Mouse (Mus musculus): ENCODE results near the gene Gm45261. TPM values are rescaled to one million over a fixed set of nuclear protein-coding genes. Genes with fewer than 3 reads are reported as not detected.

The Gm45261 gene
- polyA plus RNA-seq, 1 experiment = not detected

GRCm38 (mm10) chr1:80440911-80441310 lies 20.3 kb downstream of the Gm45261 start:
- Histone ChIP-seq H3K4me1 (ENCODE audit: control insufficient read depth, insufficient read depth, insufficient read length, low read length) (no peaks in the 10 kb centered on the region), H3K4me3 (ENCODE audit: low read depth, low read length) (no peak overlapping the region), H3K27me3 (ENCODE audit: control insufficient read depth, insufficient read depth, low read length) (no peaks in the 10 kb centered on the region), H3K27ac (ENCODE audit: insufficient read depth, low read depth, low read length) (no peak overlapping the region), H3K36me3 (ENCODE audit: control insufficient read depth, insufficient read depth, low read length) (no peaks in the 10 kb centered on the region)
- TF ChIP-seq POLR2A (IDR thresholded peaks at IDR 0.05; ENCODE audit: low read depth, low read length) (no peak), CTCF (IDR thresholded peaks at IDR 0.05; ENCODE audit: extremely low read depth, insufficient read length, insufficient replicate concordance, low read depth, low read length) (no peak)
- 69% methylated on average over 2 of the region's 2 CpGs for whole genome bisulfite sequencing

DNA sequence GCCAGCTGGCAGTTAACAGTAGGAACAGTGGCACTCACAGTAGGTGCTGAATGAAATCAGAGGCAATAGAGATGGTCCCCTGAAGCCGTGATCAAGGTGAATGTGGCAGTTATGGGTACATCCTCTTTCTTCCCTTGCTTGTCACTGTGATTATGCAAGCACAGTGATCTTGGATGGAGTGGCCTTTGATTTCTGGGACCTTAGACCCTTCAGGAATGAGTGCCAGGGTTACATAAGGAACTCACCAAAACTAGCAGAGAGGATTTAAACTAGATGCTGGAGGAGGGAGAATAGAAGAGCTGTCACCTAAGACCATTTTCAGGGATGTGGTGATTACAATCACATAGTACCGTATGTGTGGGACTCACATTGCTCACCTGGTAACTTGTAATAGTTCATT lies 22.7 kb downstream of the Gm45261 start:
- H3K27ac ChIP-seq (ENCODE audit: insufficient read depth, low read depth, low read length) = no peak overlapping the region
- no peaks in the 10 kb centered on the region for H3K36me3 ChIP-seq (ENCODE audit: control insufficient read depth, insufficient read depth, low read length)
- H3K27me3 ChIP-seq (ENCODE audit: control insufficient read depth, insufficient read depth, low read length) = no peaks in the 10 kb centered on the region
- no peak for TF ChIP-seq CTCF (IDR thresholded peaks at IDR 0.05; ENCODE audit: extremely low read depth, insufficient read length, insufficient replicate concordance, low read depth, low read length)
- no peak for TF ChIP-seq POLR2A (IDR thresholded peaks at IDR 0.05; ENCODE audit: low read depth, low read length)
- H3K4me1 ChIP-seq (ENCODE audit: control insufficient read depth, insufficient read depth, insufficient read length, low read length) = no peaks in the 10 kb centered on the region
- no peak overlapping the region for H3K4me3 ChIP-seq (ENCODE audit: low read depth, low read length)
- WGBS = 83% methylated on average over 2 of the region's 2 CpGs

GRCm38 (mm10) chr1:80427946-80428345 lies 33.3 kb downstream of the Gm45261 start:
- Histone ChIP-seq H3K4me3 (ENCODE audit: low read depth, low read length) (no peak overlapping the region), H3K27me3 (ENCODE audit: control insufficient read depth, insufficient read depth, low read length) (no peaks in the 10 kb centered on the region), H3K27ac (ENCODE audit: insufficient read depth, low read depth, low read length) (no peak overlapping the region), H3K4me1 (ENCODE audit: control insufficient read depth, insufficient read depth, insufficient read length, low read length) (no peaks in the 10 kb centered on the region), H3K36me3 (ENCODE audit: control insufficient read depth, insufficient read depth, low read length) (no peaks in the 10 kb centered on the region)
- TF ChIP-seq CTCF (IDR thresholded peaks at IDR 0.05; ENCODE audit: extremely low read depth, insufficient read length, insufficient replicate concordance, low read depth, low read length) (no peak), POLR2A (IDR thresholded peaks at IDR 0.05; ENCODE audit: low read depth, low read length) (no peak)
- 32% methylated on average over 1 of the region's 1 CpGs for WGBS

DNA sequence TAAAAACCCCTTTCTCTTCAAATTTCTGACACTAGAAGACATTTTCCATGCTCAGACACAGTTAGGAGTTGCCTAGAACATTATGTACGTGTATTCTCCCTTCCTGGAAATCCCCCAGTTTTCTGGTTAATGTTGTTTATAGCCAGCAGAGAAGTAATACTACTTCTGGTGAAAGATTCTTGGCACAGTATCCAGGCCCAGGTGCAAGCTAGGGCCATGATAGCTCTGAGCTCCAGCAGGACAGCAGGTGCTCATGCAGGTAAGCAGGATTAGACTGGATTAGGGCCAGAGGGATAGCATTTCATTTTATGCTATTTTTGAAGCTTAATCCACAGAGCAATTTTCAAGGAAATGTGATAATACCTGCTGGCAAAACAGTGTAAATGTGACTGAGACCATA lies 33.8 kb downstream of the Gm45261 start:
- Histone ChIP-seq H3K4me3 (ENCODE audit: low read depth, low read length) (no peak overlapping the region), H3K27me3 (ENCODE audit: control insufficient read depth, insufficient read depth, low read length) (no peaks in the 10 kb centered on the region), H3K4me1 (ENCODE audit: control insufficient read depth, insufficient read depth, insufficient read length, low read length) (no peaks in the 10 kb centered on the region), H3K36me3 (ENCODE audit: control insufficient read depth, insufficient read depth, low read length) (no peaks in the 10 kb centered on the region), H3K27ac (ENCODE audit: insufficient read depth, low read depth, low read length) (no peak overlapping the region)
- 38% methylated on average over 1 of the region's 1 CpGs for WGBS
- TF ChIP-seq CTCF (IDR thresholded peaks at IDR 0.05; ENCODE audit: extremely low read depth, insufficient read length, insufficient replicate concordance, low read depth, low read length) (no peak), POLR2A (IDR thresholded peaks at IDR 0.05; ENCODE audit: low read depth, low read length) (no peak)

DNA sequence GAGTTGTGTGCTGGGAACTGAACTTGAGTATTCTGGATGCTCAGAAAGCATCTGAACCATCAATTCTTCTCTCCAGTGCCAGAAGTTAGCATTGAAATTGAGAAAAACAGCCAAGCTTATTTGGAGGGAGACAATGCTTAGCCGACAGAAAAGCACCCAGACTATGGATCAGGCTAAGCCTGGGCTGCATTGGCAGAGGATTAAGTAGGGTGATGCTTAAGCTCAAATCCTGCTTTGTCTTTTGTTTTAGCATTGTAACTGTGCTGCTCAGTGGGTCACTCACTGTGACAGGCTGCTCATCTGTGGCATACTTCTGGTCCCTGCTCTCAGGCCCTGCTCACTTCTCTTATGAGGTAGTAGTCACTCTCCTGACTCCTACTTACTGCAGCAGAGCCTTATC lies 36.6 kb downstream of the Gm45261 start:
- H3K27me3 ChIP-seq (ENCODE audit: control insufficient read depth, insufficient read depth, low read length) = no peaks in the 10 kb centered on the region
- WGBS = 71% methylated on average over 1 of the region's 1 CpGs
- TF ChIP-seq POLR2A (IDR thresholded peaks at IDR 0.05; ENCODE audit: low read depth, low read length) = no peak
- H3K4me3 ChIP-seq (ENCODE audit: low read depth, low read length) = no peak overlapping the region
- H3K4me1 ChIP-seq (ENCODE audit: control insufficient read depth, insufficient read depth, insufficient read length, low read length) = no peaks in the 10 kb centered on the region
- H3K36me3 ChIP-seq (ENCODE audit: control insufficient read depth, insufficient read depth, low read length) = no peaks in the 10 kb centered on the region
- H3K27ac ChIP-seq (ENCODE audit: insufficient read depth, low read depth, low read length) = no peak overlapping the region

DNA sequence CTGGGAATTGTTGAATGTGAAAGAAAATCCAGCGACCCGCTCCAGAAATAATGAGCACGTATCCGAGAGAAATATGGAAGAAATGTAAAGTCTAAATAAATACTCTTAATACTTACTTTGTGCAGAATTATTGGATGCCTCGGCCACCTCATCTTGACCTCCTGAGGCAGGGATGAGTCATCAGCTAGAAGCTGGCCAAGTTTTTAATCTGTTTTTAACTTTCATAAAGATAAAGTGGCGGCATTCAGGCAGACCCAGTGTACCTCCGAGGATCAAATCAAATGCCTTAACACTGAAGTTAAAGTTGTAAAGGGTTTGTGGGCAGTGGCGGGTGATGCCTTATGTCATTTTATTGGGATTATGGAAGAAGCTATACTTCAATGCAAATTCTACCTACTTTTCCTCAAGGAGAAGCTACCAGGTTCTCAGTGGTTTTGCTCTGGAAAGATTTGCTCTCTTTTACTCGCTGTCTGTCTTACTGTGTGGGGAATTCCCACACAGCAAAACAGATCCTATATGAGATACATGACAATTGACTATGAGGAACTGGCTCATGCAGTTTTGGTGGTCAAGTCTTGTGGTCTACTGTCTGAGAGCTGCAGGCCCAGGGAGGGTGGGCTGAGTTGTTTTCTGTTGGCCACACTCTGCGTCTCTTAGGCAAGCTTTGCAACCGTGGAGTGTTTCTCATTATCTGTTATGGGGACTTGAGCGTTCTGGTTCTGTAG lies 42.8 kb downstream of the Gm45261 start:
- Histone ChIP-seq H3K27me3 (ENCODE audit: control insufficient read depth, insufficient read depth, low read length) (no peaks in the 10 kb centered on the region), H3K27ac (ENCODE audit: insufficient read depth, low read depth, low read length) (no peak overlapping the region), H3K36me3 (ENCODE audit: control insufficient read depth, insufficient read depth, low read length) (no peaks in the 10 kb centered on the region), H3K4me3 (ENCODE audit: low read depth, low read length) (no peak overlapping the region), H3K4me1 (ENCODE audit: control insufficient read depth, insufficient read depth, insufficient read length, low read length) (no peaks in the 10 kb centered on the region; the same call in 1 of the 2 replicates)
- TF ChIP-seq CTCF (IDR thresholded peaks at IDR 0.05; ENCODE audit: extremely low read depth, insufficient read length, insufficient replicate concordance, low read depth, low read length) = no peak
- no peak for TF ChIP-seq POLR2A (IDR thresholded peaks at IDR 0.05; ENCODE audit: low read depth, low read length)
- WGBS = 48% methylated on average over 12 of the region's 12 CpGs

- 66% methylated on average over 5 of the region's 5 CpGs for WGBS
- H3K27ac ChIP-seq (ENCODE audit: insufficient read depth, low read depth, low read length) = no peak overlapping the region
- no peak for TF ChIP-seq CTCF (IDR thresholded peaks at IDR 0.05; ENCODE audit: extremely low read depth, insufficient read length, insufficient replicate concordance, low read depth, low read length)
- TF ChIP-seq POLR2A (IDR thresholded peaks at IDR 0.05; ENCODE audit: low read depth, low read length) = no peak
- no peak overlapping the region for H3K4me3 ChIP-seq (ENCODE audit: low read depth, low read length)
- H3K4me1 ChIP-seq (ENCODE audit: control insufficient read depth, insufficient read depth, insufficient read length, low read length) = no peaks in the 10 kb centered on the region; the same call in 1 of the 2 replicates
- H3K27me3 ChIP-seq (ENCODE audit: control insufficient read depth, insufficient read depth, low read length) = no peaks in the 10 kb centered on the region
- H3K36me3 ChIP-seq (ENCODE audit: control insufficient read depth, insufficient read depth, low read length) = no peaks in the 10 kb centered on the region
Observed at GRCm38 (mm10) chr1:80416329-80416728, 44.9 kb downstream of the Gm45261 start.

All from small intestine, adult 2 months (tissue).